Mouse (Mus musculus) right cerebral cortex, adult 2 months (tissue): ENCODE measurements around the gene Gm21970.

Source experiments
- DNase-seq, 2 experiments: peaks; one replicate each; pipeline ENCODE4 v3.0.0; 2021 to 2022; ENCODE audit warnings: low spot score in 2 of 2

The Gm21970 gene

DNA sequence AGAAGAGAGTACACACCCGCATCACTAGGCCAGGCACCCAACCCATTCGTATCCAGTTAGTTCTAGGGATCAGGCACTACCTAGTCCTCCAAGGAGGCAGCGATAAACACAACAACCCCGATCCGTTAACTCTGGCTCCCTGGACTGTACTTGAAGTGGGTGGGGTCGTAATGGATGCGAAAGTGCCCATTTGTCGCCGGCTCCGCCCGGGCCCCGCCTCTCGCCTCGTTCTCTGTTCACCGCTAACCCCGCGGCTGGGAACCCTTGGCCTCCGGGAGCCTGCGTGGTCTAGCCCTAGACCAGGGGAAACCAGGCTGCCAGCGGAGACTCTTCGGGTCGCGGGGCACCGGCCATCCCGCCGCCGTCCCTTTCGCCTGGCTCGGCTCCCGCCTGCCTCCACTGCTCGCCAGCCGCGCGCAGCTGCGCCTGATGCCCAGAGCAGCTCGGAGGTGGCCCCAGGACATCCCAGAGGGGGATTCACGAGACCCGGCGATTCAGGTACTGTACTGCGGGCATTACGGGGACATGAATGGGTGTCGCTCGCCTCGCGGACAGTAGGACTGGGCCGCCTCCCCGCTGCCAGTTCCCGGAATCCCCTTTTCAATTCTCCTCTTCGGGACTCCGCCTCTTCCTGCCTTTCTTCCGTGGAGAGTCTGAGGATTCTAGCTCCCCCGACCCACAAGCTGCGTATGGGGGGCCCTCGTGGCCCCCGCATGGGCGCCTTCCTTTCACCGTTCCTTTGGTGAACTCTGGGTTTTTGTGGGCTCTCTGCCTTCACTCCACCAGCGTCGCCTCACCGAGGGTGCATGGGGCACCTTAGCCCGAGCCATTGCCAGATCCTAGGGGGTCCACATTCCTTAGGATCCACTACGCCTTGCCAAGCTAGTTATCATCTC is 18.7 kb upstream of the Gm21970 start, which contains the start of gene Ifnar2:
Gene Ifnar2, plus strand, starts transcription at position 207 of the 896 bp plus-strand sequence.
- peak; percentile 73 to 77 for DNase-seq

DNA sequence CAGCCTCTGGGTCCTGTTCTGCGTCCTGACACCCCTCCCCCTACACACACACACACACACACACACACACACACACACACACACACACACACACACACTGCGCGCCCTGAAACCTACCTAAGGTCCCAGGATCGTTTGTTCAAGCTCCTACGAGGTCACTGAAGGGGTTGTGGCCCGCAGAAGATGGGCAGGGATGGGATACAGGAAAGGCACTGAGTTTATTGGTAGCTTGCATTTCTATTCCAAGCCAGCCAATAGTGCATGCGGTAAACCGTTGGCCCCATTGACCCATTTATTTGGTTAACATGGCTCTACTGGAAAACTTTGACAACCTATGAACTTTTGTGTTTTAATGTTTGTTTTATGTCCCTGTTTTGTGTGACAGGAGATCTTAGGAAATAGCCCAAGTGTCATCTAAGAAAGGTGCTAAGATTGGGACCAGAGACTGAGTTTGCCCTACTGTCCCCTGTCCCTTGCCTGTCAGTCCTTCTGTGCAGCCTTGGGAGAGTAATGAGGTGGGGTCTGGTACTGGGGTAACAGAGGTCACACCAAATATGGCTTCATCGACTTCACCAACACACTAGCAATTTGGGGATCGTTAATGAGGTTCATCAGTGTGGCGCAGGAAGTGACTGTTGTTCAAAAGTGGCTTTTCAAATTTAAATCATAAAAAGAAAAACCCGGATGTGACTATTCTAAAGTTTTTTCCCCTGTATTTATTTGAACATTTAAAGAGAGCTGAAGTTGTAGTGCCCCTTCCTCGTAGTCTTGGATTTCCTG is 17.9 kb upstream of the Gm21970 start:
- no peak for DNase-seq

DNA sequence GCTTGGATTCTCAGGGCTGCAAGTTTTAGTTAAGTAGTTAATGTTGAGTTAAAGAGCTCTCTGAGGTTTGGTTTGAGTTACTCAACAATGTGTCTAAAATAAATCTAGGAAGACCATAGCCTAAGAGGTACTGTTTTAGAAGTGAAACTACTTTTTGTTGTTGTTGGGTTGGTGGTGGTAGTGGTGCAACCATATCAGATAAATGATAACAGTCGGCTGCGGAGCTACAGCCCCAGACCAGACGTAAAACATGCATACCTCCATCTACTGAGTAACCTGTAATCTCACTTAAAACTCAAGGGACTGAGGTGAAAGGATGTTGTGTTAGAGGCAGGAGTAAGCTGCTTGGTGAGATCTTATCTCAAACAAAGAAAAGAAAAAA is 17.3 kb upstream of the Gm21970 start:
- no peak for DNase-seq

DNA sequence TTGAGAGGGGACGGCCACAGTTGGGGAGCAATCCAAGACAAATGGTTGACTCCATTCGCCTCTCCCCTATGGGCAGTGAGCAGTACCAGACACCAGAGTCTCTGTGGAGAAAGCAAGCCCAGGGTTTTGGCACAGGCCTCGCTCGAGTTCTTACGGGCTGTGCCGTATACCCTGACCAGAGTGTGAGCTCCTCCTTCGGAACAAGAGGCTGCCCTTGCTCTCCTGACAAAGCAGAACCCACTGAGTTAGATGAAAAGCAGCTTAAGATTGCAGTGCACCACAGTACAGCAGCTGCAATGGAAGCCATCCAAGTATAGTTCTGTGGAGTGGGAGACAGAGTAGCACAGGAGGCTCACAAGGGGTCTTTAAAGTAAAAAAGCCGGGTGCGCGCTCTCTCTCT is 14.8 kb upstream of the Gm21970 start:
- DNase-seq, result no peak

DNA sequence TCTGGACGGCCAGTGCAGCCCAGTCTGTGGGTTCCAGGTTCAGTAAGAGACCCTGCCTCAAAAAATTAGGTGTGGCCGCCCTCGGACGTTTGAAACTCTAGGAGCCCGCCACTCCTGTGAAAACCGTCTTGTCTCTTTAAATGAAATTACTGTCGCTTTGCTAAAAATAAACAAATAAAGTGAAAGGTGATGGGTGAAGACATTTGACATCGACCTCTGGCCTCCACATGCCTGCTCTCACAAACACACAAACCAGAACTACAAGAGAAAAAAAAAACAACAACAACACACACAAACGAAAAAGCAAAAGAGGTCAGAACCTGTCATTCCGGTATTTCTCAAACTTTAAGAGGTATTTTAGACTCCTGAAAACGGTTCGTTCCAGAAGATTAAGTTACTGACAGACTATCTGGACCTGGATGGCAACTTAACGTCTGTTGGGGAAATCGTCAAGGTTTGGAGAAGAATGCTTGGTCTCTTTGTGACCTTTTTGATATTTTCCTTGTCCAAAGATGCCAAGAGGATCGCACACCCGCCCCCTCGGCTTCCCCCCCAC is 13.0 kb upstream of the Gm21970 start:
- DNase-seq, result no peak

DNA sequence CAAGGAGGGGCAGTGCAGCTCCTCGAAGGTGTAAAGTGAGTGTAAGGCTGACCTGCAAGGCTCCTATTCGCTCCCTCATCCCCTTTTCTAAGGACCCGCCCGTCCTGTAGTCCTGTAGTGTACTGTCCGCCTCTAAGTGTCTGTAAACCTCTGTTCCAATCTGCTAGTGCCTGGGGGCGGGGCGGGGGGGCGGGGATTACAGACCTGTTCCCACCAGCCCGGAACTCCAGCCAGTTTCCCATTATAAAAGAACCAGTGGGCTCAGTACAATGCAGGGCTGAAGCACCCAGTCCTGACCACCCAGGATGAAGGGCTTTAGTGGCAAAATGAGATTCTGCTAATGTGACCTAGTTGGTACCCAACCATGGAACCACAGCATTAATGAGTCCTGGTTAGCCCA is 12.5 kb upstream of the Gm21970 start:
- no peak for DNase-seq

DNA sequence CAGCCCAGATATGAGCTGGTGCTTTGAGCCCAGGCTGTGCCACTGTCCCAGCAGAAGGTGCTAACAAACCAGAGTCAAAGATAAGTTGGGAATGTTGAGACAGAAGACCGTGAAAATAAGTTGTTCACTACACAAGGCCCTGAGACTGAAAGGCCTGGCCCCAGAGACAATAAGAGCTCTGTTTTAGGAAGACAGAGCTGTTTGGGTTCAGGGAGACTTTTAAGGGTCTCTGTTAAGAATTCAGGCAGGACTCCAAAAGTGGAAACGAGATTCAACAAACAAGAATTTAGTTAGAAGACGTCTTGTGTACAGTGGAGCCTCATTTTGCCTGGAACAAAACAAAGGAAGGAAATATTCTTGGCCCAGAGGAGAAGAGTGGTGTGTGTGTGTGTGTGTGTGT is 12.1 kb upstream of the Gm21970 start:
- DNase-seq, result no peak

DNA sequence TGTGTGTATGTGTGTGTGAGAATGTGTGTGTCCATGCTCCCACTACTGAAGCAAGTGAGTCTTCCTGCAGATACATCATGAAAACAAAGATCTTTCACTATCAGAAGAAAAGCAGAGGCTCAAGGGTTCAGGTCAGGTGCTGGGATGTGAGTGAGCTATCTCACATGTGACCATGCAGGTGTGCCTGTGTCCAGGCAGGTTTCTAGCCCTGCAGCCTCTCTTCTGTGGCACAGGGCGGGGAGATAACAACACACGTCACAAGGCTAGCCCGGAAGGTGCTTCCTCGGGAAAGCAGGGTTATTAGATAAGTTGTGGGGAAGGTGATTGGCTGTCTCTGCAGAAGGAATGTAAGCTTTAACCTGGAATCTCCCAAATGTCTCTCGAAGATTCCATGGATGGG is 11.4 kb upstream of the Gm21970 start:
- no peak for DNase-seq

DNA sequence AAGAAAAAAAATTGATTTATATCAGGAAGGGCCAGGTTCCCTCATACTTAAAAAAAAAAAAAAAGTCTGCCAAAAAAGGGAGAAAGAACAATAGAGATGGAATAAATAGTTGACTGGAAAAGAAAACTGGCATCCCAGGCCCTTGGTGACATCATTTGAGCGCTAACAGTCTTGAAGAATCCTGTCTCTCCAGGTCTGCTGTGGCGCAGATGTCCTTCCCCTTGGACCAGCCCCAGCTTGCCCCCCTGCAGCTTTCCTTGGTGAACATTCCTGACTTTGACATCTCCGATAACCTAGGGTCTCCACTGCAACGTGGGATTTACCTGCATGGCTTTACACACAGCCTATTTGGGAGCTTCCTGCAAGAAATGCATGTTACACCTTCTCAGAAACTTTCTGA is 9.9 kb upstream of the Gm21970 start:
- no peak for DNase-seq

DNA sequence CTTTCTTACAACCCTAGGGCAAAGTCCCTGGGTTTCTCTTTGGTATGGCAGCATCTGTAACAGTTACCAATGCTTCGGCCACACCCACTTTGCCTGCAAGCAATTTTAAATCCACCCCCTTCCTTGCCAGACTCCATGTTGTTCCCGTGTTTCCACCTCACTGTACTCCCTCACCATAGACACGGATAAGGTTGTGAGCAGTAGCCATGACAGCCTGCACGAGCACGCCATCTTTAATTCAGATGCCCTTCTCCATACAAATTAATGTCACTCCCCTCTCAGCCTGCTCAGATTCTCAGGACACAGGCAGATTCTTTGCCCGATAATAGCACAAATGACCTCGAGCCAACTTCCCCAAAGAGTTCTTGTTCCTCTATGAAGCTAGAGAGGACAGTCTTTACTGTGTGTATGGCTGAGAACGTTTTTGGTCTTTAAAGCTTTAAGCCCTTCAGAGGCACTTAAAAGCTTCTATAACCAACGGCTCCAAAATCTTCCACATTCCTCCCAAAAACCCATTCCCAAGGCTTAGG is 9.2 kb upstream of the Gm21970 start:
- DNase-seq, result no peak

DNA sequence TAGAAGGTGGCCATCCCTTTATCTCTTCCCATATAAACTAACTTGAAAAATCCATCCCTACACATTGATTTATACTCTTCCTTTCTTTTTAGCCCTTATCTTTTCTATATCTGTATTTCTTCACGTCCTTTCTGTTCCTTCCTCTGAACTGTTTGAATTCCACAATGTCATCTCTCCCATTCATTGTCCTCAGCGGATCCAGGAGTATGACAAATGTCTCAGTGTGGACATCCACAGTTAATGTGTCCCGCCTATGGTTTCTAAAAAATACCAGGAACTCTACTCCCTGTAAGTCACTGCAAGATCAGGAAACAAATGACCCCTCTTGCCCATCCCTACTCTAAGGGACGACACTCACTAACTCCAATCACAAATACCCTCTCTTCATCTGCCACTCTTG is 7.3 kb upstream of the Gm21970 start:
- DNase-seq, result no peak

DNA sequence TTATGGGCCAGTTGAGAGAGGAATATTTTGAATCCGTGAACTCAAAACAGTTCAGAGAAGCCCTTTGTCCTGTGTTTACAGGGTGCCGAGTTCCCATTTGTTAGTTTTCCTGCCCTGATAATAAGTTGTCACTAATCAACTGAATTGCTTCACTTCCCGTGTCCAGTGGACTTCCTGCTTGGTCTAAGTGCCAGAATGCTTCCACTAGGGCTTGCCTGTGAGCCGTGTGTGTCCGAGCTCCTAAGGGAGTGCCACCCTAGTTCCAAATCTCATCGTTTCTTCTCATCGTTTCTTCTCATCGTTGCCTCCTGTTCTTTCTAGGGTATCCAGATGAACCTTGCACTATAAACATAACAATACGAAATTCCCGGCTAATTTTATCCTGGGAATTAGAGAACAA is 5.9 kb upstream of the Gm21970 start:
- no peak for DNase-seq

DNA sequence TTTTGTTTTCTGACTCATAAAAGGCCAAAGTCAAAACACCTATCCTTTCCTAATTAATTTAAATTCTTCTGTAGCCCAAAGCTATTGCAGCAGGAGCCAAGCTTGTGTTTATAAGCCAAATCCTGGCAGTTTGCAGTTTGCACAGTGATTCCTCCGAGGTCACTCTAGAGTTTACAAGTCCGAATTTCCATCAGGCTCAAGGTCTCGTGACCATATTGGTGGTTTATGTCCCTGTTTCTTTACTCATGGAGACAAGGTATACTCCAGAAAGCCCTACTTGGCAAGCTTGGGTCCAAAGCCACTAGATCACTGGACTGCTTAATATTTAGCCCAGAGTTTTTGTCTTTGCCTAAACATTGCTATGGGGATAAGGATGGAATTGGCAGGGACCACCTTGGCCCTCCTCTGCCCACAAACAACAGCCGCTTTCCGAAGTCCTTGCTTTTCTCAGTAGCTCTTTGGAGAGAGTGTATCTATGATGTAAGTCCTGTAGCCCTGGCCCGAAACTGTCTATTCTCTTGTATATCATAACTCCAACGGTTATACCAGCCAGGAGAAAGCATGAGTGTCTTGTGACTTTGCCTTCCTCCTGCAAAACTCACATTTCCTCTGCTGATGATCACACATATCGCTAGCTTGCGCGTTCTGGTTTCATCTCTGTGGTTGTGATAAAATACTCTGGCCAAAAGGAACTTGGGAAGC is 5.0 kb upstream of the Gm21970 start:
- DNase-seq, result no peak

DNA sequence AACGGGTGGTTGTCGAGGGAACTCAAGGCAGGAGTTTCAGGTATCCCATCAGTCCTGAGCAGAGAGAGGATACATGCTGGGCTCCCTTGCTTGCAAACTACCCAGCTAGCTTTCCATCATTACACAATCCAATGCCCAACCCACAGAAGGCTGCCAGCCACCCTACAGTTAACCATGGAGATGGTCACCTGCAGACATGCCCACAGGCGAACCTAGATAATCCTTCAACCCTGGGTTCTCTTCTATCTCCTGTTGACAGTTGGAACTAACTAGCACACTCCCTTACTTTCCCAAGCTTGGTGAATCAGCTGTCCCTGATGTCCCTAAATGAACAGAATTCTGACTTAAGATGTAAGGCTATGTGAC is 4.4 kb upstream of the Gm21970 start:
- DNase-seq, result no peak

DNA sequence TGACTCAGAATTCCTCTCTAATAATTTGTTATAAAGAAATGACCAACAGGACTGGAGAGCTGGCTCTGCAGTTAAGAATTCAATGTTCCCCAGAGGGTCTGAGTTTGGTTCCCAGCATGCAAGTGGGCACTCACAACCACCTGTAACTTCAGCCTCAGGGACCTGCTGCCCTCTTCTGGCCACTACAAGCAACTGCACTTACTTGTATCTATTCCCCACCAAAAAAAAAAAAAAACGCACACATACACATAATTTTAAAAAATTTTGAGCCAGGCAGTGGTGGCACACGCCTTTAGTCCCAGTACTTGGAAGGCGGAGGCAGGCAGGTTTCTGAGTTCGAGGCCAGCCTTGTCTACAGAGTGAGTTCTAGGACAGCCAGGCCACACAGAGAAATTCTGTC is 1.4 kb upstream of the Gm21970 start:
- no peak for DNase-seq

DNA sequence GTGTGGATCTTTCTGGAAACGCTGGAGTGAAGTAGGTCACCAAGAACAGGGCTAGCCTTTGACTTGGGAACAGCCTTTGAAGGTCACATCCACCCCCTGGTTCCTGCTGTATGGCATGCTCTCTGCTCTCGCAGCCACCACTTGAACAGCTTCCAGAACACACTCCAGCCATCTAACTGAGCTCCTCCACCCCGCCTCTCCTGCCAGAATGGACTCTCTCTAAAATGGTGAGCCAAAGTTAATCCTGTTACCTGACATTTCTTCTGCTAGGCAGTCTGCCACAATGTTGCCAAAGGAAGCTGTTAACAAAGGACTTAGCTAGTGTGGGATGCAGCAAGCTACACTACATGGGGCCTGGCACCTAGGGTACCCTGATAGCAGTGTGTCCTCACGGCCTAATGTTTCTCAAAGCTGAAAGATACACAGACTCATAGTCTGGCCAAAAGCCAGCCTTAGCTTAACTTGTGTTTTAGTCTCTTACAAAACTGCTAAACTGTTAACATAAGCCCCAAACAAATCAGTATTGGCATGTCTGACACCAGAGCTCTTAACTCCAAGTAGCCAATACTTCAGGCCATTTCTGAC is 3.4 kb downstream of the Gm21970 start:
- DNase-seq, result no peak

DNA sequence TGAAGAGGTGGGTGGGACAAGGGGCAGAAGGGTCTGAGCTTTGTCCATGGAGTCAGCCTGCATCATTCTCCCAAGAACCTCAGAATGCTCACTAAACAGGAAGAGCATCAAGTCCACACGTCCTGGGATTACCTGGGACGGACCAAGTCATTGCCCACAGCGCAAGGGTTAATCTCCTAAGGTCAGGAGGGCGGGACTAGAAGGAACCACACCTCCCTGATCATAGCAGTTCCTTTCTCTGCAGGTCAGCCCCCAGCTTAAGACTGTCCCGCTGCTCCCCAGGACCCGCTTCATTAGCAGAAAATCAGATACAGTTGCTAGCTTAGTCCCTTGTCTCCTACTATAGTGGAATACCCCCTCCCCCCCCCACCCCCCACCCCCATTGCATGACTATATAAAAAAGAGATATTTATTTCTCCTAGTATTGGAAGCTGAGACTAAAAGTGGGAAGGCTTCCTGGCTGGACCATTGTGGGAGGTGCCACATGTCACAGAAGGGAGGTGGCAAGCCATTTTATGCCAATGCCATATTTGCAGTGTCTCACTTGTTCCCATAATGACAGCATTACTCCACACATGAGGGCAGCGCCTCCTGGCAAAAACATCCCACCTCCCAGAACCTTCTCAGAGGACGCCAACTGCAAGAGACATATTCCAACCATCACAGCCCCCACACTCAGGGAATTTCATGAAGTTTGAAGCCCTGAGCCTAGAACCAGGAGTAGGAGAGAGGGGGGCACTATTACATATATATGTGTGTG is 4.3 kb downstream of the Gm21970 start:
- no peak for DNase-seq

DNA sequence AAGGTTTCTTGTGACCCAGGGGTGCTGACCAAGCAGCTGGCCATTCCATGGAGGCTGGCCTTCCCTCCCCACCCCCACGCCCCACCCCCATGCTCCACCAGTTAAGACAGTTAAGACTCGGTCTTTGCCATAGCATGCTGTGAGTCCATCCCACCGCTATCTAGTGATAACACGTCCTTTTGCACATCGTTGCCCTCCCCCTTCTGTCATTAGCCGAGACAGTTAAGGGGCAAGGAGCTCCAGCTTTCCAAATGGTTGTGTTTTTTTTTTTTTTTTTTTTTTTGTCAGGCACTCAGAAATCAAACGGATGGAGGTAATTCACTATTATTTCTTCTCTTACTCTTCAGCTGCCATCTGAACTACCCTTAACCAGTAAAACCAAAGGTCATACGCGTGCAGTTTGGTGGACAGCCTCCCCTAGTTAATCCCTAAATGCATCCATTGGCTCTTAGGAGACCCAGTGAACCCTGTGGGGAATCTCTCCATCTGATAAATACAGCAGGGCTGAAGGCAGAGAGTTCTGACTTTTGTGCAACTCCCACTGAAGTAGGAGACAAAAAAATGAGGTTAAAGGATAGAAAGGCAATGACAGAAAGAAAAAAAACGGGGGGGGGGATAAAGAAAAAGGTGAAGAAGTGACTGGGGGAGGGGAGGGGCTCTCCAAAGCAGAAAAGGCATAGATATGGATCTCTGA is 5.5 kb downstream of the Gm21970 start:
- no peak for DNase-seq

DNA sequence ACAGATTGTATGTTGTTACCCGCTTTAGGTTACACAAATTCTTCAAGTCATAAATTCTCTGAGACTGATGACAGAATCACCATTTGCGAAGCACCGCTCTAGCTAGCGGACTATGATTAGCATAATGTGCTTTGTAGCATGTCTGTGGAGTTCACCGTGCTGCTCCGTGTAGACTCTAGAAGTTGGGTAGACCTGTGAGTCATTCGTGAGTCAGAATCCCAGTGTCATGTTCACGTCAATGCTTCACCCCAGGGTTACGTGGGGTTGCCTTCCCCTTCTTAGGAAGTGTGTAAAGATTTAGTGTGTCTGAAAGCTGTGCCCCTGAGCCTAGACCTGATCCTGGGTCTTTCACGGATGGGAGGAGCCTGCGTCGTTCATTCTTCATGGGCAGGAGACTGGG is 6.5 kb downstream of the Gm21970 start:
- no peak for DNase-seq

DNA sequence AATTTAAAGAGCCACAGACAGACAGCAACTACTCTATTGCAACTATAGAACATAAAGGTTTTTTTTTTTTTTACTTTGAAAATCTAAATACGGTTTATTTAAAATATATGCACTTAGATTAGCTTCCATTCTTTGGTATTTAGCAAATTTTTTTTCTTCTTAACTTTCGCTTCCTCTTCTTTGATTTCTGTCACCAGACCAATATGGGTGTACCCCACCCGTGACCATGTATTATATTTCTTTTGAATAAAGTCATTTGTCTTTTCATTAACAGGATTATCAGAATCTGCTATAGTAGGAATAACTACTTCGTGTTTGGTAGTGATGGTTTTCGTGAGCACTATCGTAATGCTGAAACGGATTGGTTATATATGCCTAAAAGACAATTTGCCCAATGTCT is 7.4 kb downstream of the Gm21970 start:
- no peak for DNase-seq
